Mouse (Mus musculus) adrenal gland, adult 2 months (tissue): ENCODE results near the gene Clrn2. TPM values are rescaled to one million over a fixed set of nuclear protein-coding genes. Genes with fewer than 3 reads are reported as not detected.
"Not testable (repeated sequence)": the region's sequence is repeated elsewhere in the genome, so short reads cannot be mapped to it uniquely, and the experiment has no call there.

Experiments
- DNase-seq: peaks from one replicate; pipeline ENCODE4 v3.0.0; 2021
- long read RNA-seq: library from polyadenylated mRNA; stranded (forward); transcript quantifications from one replicate; pipeline ENCODE4 v2.0.0, GENCODE M21; 2021
- polyA plus RNA-seq: library from polyadenylated mRNA; depleted of rRNA; stranded (reverse); fragments of >200 nt; gene quantifications from 2 replicates; pipeline ENCODE4 v1.2.3, GENCODE M21; 2012; rRNA removed
- total RNA-seq, 2 experiments: library from RNA; stranded (reverse); gene quantifications; 2 replicates each; pipeline ENCODE4 v1.2.3; 2021

Clrn2 gene
- total RNA-seq (not detected), polyA plus RNA-seq (not detected in 2 replicates)
- long read RNA-seq: 0 reads

- no peak for DNase-seq
Measured at GRCm38 (mm10) chr5:45453451-45453850, at the start of gene Clrn2. Gene Clrn2 (plus strand): TSS chr5:45453751.

GRCm38 (mm10) chr5:45406129-45406528, 47.4 kb upstream of the Clrn2 start:
- no peak for DNase-seq

- no peak for DNase-seq
Measured at GRCm38 (mm10) chr5:45416478-45416877, 37.1 kb upstream of the Clrn2 start.

- DNase-seq: no peak
Measured at GRCm38 (mm10) chr5:45417859-45418443, 35.6 kb upstream of the Clrn2 start.

- peak; percentile 30 for DNase-seq
Measured at GRCm38 (mm10) chr5:45419841-45420638, 33.5 kb upstream of the Clrn2 start.

- no peak for DNase-seq
Measured at GRCm38 (mm10) chr5:45421881-45422844, 31.4 kb upstream of the Clrn2 start.

GRCm38 (mm10) chr5:45424021-45424886, 29.3 kb upstream of the Clrn2 start:
- peak; percentile 25 for DNase-seq

GRCm38 (mm10) chr5:45425771-45426170, 27.8 kb upstream of the Clrn2 start:
- DNase-seq: not testable (repeated sequence)

- no peak for DNase-seq
Measured at GRCm38 (mm10) chr5:45426416-45427034, 27.0 kb upstream of the Clrn2 start.

GRCm38 (mm10) chr5:45427891-45428290, 25.7 kb upstream of the Clrn2 start:
- no peak for DNase-seq

GRCm38 (mm10) chr5:45435967-45436950, 17.3 kb upstream of the Clrn2 start:
- no peak for DNase-seq

GRCm38 (mm10) chr5:45437826-45438225, 15.7 kb upstream of the Clrn2 start:
- DNase-seq: no peak

GRCm38 (mm10) chr5:45438301-45438700, 15.2 kb upstream of the Clrn2 start:
- DNase-seq: no peak

- peak; percentile 50 for DNase-seq
Measured at GRCm38 (mm10) chr5:45441124-45441523, 12.4 kb upstream of the Clrn2 start.

- no peak for DNase-seq
Measured at GRCm38 (mm10) chr5:45441745-45442144, 11.8 kb upstream of the Clrn2 start.

- no peak for DNase-seq
Measured at GRCm38 (mm10) chr5:45444130-45444832, 9.3 kb upstream of the Clrn2 start.

GRCm38 (mm10) chr5:45448676-45449075, 4.9 kb upstream of the Clrn2 start:
- DNase-seq: no peak

GRCm38 (mm10) chr5:45449206-45449605, 4.3 kb upstream of the Clrn2 start:
- DNase-seq: no peak
